Mouse (Mus musculus) testis, adult 2 months (tissue): ENCODE measurements around the gene Josd1.

ENCODE experiments used
- CTCF ChIP-seq: fragments of 200-500 bp; IDR thresholded peaks from 2 replicates; pipeline ENCODE4 v1.5.1; 2012; ENCODE audit warnings: low read depth, mild to moderate bottlenecking, inconsistent platforms, low read length, moderate library complexity; ENCODE audit not compliant: control insufficient read depth, insufficient read depth, insufficient replicate concordance
- POLR2A ChIP-seq: fragments of 200-500 bp; IDR thresholded peaks from 2 replicates; pipeline ENCODE4 v1.6.1; 2012; ENCODE audit warnings: low read depth, mild to moderate bottlenecking, inconsistent platforms, low read length, moderate library complexity; ENCODE audit not compliant: control insufficient read depth

GRCm38 (mm10) chr15:79731554-79731953 is 43.8 kb upstream of the Josd1 start:
- TF ChIP-seq POLR2A (no peak), CTCF (no peak)
